Mouse (Mus musculus) cerebellum, adult 18-20 months (tissue): ENCODE data around the gene Gzmk.
"Not testable (repeated sequence)": the region's sequence is repeated elsewhere in the genome, so short reads cannot be mapped to it uniquely, and the experiment has no call there.

Experiments used
- DNase-seq, 2 experiments: peaks; one replicate each; pipeline ENCODE4 v3.0.0; 2021

The Gzmk gene

DNA sequence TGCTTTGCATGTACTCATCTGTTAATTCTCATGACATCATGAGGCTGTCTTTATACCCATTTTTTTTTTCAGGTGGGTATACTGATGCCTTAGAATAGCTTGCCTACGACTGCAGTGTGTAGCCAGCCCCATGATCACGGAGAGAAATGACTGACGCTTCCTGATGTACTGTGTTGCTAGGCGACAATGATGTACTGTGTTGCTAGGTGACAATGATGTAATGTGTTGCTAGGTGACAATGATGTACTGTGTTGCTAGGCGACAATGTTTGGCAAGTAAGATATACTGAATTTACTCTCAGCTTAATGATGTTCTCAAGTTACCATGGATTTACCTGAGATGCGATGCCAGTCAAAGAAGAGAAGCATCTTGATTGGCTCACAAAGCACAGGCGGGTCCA lies at the start of gene Gzmk:
TSS of gene Gzmk (minus strand) at position 98 of the 400 bp plus-strand sequence.
- DNase-seq, result no peak

DNA sequence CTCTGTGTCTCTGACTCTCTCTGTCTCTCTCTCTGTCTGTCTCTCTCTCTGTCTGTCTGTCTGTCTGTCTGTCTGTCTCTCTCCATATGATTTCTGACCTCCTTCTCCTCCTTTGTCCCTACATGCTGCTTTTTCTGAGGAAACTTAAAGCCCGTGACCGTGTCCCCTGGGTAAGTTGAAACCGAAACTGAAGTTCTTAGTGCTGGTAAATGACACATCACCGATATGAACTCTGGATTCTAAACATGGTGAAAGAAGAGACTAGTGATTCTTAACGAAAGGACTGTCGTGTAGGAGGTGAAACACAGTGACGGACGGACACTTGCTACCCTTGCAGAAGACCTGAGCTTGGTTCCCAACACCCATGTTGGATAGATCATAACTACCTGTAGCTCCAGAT lies 45.5 kb upstream of the Gzmk start:
- no peak for DNase-seq

DNA sequence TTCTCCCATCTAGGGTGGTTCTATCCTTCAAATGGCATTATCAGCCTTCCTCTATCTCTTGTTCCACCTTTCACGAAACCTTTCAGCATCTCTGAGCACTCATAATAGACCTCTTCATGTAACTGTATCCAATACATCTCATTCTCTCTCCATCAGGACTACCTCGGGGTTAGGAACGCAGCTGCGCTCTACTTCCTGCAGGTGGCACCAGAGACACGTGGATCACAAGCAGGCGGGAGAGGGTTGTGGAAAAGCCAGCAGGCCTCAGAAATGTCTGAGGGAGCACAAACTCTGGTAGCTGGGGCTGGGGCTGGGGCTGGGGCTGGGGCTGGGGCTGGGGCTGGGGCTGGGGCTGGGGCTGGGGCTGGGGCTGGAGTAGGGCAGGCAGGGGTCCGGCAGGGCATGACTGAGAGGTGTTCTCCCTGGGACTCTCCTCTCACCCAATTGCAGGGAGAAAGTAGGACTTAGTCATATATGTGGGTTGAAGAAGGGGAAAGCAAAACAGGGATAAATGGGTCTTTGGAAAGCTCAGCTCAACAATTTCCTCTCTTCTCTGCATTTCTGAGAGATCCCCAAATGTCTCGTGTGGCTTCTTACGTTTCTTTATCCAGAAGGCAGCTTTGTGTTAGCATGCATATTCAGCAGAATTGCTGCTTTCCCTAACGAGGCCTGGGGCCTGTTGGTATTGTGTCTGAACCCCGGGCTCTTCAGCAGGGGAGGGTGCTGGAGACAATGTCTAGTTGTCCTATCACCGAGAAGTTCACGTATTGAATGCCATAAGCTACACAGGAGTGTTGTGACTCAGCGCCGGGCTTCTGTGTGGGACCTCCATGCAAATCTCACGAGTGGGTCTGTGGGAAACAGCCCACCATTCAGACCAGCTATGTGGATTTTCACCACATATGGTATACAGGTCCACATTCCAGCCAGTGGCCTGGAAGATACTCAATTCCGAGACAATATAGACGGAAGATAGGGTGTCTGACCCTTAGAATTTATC lies 44.4 kb upstream of the Gzmk start:
- DNase-seq, result peak; percentile 72 to 73

DNA sequence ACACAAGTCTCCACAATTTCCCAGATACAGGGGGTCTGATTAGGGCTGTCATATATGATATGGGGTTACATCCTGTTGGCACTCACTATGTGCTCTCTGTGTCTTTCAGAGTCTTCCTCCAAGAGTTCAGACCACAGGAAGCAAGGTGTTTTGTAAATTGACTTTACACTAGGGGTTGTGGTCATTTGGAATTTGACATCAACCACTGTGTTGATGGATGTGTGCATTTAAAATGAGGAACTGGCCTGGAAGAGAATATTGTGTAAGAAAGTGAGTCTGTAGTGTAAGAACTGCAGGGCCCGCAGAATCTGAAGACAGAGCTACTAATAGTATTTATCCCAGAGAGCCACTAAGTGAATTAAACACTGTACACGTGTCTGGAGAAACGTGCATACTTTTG lies 41.5 kb upstream of the Gzmk start:
- DNase-seq, result no peak

DNA sequence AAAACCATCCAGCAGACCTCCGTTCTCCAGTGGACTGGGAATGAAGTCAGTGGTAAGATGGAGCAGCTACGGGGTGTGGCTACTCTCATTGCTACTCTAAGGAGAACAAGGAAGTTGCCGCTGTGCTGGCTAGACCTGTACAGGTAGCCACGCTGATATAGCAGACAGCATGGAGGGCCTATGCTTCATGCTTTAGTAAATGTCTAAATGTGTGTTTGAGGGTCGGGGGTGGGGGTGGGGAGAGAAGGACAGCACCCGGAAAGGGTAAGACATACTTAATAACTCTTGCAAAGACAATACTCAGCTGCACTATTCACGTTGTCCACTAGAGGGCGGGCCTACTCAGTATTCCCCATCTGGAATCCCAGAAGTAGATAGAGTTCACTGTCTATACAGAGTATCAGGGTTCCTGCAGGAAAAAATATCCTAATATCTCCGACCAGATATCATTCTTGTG lies 40.8 kb upstream of the Gzmk start:
- peak; percentile 68 to 73 for DNase-seq

DNA sequence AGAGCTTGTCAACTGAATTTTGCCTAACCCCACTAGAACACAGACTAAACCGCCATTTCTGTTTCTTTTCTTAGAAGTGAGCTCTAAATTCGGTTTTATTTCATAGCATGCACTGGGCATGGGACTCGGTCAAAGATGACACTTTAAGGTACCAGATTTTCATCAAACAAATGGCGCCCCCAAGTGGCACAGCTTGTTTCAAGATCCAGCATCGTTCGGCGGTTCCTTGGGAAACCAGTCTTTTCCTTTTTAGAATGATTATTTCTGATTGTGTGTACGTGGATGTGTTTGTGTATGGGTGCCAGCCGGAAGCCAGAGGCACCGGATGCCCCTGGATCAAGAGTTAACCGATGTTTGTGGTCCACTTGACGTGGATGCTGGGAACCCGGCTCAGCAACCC lies 39.5 kb upstream of the Gzmk start:
- DNase-seq, result peak in 1 of 2 experiments; percentile 6

DNA sequence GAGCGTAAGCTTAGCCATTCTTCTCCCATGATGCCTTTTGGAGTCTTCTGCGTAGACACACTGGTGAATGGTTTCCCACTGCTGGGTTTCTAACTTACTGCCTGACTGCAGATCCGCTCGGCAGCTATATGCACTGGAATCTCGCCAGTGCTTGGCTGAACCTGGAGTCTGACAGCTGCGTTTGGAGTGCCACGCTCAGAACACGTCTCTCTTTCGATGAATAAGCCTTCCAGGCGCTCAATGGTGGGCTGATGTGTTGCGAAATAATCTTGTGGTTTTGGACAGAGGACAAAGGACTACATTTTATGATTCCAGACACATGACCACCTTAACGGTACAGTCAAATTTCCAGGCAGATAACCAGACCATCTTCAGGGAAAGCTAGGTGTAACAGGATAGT lies 37.1 kb upstream of the Gzmk start:
- DNase-seq, result no peak

DNA sequence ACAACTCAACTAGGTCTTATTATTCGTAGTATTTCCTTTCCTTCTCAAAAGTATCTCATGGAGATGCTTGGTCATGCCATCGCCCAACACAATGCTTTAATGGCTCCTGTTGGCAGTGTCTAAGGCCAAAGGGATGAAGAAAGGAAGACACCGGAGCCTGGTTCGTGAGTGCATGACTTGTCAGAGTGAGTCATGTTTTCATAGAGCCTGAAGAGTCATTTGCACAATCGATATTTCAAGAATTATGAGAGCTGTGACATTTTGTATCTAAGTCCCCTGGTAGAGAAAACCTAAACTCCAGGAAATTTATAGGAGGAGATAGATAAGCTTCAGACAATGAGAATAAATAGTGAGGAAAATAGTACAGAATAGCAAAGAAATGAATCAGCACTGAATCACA lies 33.5 kb upstream of the Gzmk start:
- no peak for DNase-seq

DNA sequence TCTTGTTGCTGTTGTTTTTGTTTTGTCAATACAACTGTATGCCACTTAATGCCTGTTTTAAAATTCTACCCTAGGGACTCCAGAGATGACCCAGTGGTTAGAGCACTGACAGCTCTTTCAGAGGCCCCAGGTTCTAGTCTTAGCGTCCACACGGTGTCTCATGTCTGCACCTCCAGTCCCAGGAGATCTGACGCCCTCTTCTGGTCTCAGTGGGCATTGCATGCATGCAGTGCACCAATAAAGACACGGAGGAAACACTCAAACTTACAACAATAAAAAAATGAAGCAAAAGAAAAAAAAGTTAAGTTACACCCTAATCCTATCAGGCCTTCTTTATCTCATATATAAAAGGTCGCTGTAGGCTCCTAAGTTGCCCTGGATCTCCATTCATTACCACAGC lies 31.5 kb upstream of the Gzmk start:
- no peak for DNase-seq

DNA sequence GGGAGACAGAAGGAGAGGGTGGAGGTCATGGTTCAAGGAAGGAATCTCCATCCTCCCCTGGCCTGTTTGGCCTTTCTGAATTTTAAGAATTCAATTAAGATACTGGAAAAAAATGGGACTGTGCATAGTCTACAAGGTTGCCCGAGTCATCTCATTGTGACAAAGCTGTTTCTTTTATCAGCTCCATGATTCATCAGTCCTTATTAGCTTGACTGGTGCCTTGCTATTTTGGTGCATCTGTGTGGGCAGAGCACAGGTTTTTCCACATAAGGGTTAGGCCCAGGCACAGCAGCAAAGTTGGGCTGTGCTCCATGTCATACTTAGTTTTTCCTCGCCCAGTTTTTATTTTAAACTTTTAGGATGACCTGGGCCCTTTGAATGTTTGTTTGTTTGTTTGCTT lies 31.1 kb upstream of the Gzmk start:
- DNase-seq, result no peak

- DNase-seq, result not testable (repeated sequence)
Measured at GRCm38 (mm10) chr13:113252580-113252979, 26.9 kb upstream of the Gzmk start.

DNA sequence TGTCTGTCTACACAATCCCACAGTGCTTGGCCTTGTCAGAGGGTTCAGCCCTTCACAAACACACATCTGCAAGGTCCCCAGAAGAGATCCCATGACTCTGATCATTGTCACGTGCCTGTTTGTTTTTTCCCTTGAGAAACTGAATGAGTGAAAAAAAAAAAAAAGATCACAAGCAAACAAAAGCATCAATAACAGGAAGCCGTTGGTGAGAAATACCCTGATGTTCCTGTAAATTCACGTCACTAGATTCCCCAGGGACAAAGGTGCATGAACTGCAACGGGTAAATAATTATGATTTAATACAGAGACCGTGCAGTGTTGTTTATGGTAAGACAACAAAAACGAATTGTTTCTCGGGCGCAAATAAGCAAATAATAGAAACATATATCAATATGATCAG lies 19.3 kb upstream of the Gzmk start:
- DNase-seq, result no peak

- DNase-seq, result no peak
Measured at GRCm38 (mm10) chr13:113242129-113242528, 16.4 kb upstream of the Gzmk start.

DNA sequence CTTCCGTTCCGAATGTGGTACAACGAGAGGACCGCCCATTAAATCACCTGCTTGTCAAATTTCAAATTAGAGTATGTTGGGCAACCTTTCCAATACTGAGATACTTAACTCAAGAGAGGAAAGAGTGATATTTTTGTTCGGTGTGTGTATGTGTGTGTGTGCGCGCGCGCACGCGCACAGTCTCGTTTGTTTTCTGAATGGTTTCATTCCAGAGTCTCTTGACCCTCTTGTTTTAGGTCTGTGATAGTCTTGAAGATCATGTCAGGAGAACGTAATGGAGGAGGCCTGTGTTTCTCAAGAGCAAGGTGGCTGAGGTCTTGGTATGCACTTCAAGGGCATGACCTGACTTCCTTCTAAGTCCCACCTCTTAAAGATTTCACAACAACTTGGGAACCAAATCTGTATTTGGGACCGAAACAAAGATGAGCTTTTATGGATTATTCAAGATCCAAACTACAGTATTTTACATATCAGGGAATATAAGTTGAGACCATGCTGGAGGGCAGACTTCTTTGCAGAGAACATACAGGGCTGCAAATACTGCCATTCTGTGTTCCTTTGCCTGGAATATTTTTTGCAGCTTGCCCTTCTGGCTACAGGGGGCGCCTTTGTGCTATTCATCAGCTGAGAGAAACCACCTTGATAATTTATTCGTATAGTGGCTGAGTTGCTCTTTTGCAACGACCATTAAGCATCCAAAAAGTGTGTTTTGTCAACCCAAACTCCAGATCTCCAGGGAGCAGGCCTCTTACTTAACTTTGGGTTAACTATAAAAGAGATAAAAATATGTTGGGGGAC lies 2.2 kb upstream of the Gzmk start:
- no peak for DNase-seq

- DNase-seq, result no peak
Measured at GRCm38 (mm10) chr13:113227076-113227475, 1.4 kb upstream of the Gzmk start.

- DNase-seq, result no peak
Measured at GRCm38 (mm10) chr13:113224105-113224504, 1.6 kb downstream of the Gzmk start.

DNA sequence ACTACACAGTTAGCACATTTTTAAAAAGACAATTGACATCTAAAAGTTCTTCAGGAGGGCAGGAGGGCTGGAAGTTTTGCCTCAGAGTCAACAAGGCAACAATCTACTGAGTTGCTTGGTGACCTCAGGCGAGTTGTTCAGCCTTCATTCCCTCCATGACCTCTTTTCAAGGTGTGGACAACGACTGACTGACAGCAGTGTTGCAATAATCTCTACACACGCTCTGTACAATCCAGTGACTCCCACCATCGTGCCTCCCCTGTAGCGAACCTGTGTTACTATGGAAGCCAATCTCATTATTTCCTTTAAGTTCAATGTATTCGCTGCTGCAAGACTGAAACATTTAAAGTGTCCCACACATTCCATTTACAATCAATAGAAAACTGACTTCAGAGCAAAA lies 3.9 kb downstream of the Gzmk start:
- DNase-seq, result no peak

DNA sequence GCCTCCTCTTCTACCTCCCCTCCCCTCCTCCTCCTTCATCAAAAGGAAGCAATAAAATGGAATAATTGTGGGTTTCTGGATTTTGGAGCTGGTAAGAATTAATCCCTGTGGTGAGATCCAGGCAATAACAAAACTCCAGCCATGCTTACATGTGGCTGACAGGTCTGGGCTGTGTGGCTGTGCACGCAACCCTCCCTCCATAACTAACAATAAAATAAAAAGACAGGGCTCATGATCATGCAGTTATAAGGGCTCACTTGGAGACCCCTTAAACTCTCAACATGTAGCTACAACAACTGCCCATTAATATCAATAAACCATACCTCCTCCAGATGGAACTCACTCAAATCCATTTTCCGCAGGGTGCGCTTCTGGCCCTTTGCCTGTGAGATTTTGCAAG lies 11.8 kb downstream of the Gzmk start:
- DNase-seq, result no peak

GRCm38 (mm10) chr13:113212401-113212800 lies 13.3 kb downstream of the Gzmk start:
- DNase-seq, result no peak

- no peak for DNase-seq
Measured at GRCm38 (mm10) chr13:113211345-113211744, 14.4 kb downstream of the Gzmk start.

DNA sequence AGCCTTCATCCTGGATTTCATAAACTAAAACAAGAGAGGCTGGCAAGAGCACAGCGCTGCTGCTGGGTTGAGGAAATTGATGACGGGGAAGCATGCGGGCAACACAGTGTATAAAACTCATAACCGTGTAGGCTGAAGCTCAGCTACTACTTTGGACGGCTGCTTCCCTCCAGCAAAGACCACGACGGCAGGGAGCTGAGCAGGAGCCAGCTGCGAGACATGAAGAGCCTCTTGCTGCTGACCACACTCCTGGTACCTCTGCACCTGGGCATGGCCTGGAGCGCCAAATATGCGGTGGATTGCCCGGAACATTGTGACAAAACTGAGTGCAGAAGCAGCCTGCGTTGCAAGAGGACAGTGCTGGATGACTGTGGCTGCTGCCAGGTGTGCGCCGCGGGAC lies 16.1 kb downstream of the Gzmk start, which contains the start of gene Esm1:
TSS of gene Esm1 (plus strand) at position 36 of the 400 bp plus-strand sequence.
- DNase-seq, result no peak

GRCm38 (mm10) chr13:113205346-113205745 lies 20.4 kb downstream of the Gzmk start:
- DNase-seq, result no peak

- no peak for DNase-seq
Measured at GRCm38 (mm10) chr13:113203146-113203545, 22.6 kb downstream of the Gzmk start.

DNA sequence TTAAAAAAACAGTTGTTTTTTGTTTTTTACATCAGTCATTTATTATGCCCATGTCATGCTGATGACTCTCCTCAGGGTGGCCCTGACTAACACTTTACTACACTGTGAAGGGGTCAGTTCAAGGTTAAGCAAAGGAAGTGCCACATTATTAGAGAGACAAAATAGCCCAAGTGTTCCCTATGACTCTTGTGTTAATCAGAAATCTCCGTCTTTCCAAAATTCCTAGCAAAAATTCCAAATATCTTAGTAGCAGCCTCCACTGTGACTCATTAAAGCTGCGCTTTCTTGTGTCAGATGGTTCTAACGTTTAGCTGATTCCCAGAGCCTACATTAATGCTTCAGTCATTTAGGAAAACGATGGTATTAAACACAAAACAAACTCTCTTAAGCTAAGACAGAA lies 23.5 kb downstream of the Gzmk start:
- DNase-seq, result no peak
